Mouse (Mus musculus): ENCODE data around the gene Rfx4.

Rfx4 gene

DNA sequence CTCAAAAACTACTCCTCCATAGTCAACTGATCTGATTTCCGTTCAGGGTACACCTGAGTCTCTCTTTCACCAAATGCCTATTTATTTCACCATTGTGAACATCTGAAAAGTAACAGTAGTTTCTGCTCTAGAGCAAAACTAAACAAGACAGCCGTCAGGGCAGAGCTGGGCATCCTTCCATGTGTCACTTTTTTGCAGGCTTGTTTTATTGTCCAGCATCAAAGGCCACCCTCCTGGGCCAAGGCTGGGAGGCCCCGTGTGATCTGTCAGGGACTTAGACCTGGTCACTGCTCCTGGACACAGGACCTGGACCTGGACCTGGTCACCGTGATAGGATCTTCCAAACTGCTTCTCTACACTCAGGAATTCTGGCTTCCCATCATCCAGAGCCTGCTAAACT lies 116.1 kb downstream of the Rfx4 start:
- DNase-seq (ENCODE audit: low spot score): no peak

DNA sequence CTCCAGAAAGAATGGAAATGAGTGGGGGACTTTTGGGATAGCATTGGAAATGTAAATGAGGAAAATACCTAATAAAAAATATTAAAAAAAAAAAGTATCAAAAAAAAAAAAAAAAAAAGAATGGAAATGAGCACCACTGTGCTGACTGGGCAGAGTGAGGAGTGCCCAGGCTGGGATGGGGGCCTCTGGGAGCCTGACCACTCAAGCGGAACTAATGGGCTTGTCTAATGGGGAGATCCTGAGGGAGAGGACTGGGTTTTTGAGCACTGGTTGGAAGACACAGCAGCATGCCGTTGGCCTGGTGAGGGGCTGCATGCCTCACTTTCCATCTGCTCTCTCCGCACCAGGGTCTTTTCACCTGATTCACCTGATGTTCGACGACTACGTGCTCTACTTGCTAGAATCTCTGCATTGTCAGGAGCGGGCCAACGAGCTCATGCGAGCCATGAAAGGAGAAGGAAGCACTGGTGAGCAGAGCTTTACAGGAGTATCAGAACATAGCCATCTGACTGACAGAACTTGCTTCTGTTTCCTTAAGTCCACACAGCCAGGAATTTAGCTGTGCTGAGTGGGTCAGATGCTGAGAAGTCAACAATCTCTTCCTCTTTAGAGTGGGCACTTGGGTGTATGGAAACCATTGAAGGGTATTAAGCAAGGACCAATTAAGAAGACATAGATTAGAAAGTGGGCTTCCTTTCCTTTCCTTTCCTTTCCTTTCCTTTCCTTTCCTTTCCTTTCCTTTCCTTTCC lies 124.1 kb downstream of the Rfx4 start:
- no peak for DNase-seq (ENCODE audit: low spot score)

DNA sequence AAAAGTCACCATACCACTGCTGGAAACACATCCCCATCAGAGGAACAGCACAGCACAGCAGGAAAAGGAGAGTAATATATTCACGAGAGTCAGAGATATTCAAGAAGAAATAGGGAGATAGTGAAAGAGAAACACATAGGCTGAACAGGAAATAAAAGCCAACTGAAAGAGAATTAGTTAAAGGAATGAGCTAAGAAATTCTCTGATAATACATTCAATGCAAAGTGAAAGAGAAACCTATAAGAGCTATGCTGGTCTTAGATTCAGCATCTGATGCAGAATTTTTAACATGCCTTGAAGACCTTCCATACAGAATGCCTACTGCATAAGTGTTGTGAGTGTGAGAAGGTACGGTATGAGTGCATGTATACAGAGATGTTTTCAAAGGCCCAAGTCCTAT lies 126.7 kb downstream of the Rfx4 start:
- DNase-seq (ENCODE audit: low spot score): no peak

DNA sequence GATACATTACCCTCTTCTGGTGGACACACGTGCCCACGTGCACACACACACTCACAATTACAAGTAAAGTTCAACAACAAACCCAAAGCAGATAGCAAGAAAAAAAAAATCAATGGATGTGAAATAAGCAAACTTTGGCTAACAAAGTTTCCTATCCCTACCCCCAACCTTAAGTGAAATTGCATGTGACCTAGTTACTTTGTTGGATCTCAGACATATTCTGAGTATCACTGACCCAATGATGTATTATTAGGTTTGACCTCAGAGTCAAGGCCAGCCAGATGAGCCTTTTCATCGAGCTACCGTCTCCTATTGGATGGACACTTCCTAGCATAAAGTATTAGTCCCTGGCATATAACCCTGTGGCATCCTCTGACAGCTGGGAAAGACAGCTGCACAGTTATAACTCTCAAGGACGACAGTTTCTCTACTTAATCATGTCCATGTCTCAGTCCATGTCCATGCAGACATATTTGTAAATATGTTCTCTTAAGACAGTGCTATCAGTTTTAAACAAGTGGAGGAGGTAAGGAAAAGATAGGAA lies 129.6 kb downstream of the Rfx4 start:
- no peak for DNase-seq (ENCODE audit: low spot score)

DNA sequence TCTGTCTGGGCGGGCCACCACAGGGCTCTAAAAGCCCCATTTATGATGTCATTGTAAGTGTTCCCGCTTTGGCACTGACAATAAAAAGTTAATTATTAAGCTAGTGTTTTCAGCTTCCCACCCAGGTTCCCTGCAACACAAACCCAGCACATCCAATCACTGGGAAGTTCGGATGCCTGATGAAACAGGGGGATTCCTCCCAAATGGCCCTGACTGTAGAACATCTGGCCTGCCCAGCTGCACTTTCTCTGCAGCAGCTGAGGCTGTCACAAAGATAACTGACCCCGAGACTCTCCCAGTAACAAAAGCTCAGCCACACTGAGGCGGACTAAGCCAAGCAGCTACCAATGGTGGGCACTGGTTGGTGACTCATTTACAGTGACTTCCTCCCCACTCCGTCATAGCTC lies 130.4 kb downstream of the Rfx4 start:
- no peak for DNase-seq (ENCODE audit: low spot score)

DNA sequence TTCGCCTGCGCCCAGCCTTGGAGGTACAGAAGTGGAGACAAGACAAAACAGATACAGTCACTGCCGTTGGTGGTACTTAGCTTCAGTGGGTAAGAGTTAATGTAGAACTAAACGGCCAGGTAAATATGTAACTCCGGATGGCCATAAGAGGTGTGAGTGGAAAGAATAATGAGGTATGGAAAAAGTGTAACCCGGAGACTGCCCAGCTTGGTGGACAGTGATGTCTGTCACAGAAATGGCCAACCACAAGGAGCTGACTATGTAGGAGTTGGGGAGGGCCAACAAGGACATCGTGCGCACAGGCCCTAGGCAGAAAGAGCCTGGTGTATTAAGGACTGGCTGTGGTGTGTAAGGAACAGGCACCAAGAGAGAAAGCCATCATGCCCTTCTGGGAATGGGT lies 130.9 kb downstream of the Rfx4 start:
- DNase-seq (ENCODE audit: low spot score): no peak

DNA sequence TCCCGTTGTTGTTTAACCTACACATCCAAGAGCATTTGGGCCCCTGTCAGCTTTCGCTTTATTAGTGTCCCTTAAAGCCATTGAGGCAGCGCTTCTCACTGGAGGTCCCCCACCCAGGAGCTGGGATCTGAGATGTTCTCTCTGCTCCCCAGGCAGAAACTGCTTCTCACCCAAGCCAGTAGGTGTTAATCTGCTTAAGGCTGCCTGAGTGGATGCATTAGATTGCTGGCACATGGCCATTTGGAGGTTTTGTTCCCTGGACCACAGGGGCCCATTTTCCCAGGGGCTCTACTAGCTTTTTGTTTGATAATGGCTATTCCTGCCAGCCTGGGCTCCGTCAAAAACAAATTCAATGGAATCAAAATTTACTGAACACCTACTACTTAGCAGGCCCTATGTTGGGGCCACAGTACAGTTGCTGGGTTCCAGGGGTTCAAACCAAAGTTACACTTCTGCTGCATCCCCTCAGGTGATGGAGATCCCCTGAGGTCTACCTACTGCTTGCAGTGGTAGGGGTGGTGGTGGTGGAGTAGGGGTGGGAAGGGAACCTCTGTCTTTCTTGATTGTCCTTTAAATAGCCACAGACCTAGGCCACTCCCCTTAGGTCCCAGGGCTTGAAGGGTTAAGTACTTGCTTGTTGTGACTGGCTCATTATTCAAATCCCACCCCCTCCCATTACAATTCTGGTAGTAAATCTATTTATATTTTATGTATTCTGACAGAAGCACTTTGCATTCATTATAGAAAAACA lies 133.4 kb downstream of the Rfx4 start:
- no peak for DNase-seq (ENCODE audit: low spot score)

DNA sequence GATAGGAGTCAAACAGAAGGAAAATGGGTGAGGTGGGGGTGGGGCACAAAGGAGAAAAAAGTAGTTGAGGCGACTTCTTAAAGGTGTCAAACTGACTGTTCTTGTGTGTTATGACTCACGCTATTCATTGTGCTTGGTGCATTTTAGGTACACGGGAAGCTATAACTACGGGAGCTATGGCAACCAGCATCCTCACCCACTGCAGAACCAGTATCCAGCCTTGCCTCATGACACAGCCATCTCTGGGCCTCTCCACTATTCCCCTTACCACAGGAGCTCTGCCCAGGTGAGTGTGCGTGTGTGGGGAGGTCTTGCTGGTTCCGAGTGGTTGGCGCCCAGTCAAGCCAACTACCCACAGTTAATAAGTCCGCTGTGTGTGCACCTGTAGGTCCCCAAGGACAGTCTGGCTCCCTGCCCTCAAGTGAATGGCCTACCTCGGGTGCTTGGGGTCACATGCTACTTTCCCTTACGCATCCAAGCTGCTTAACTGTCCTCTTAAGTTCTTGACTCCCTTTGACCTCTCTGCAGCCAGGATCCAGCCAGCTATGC lies 140.0 kb downstream of the Rfx4 start:
- no peak for DNase-seq (ENCODE audit: low spot score)

DNA sequence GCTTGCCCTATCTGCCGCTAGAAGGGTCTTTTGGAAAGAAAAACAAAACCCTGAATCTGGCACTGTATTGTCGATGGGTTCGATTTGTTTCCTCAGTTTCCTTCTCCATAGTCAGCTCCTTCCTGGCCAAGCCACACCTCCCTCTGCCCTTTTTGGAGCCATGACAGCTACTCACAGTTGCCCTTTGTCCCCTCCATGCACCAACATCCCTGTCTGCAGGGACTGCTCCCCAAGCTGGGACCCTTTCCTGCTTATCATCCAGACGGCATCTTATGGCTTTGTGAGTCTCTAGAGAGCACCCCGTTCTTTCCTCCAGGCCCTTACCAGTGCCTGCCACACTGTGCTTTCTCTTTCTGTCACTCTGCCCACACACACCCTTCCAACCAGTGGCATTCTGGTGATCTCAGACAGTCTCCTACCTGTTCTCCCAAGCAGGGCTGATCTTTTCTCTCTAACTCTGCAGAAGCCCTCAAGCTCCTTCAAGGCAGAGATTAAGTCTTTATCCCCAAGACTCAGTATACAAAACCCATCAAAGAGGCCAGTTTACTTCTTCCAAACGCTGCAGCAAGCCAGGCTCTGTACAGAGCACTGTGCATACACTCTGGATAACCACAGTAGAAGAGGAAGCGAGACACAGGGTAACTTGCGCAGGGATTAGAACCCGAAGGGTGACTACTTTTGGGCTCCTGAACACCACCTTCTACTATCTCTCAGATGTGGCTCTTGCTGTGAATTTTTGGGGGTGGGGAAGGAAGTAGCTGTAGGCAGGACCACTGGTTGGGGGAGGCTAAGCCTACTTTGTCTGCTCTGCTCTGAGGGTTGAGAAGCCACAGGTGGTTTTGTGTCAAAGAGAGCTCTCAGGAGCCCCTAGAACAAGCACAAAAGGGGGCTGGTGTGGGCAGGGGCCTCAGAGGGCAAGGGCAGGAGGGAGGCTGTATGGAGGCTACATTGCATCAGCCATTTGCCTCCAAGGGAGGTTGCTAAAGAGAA lies 141.4 kb downstream of the Rfx4 start:
- DNase-seq (ENCODE audit: low spot score): no peak

DNA sequence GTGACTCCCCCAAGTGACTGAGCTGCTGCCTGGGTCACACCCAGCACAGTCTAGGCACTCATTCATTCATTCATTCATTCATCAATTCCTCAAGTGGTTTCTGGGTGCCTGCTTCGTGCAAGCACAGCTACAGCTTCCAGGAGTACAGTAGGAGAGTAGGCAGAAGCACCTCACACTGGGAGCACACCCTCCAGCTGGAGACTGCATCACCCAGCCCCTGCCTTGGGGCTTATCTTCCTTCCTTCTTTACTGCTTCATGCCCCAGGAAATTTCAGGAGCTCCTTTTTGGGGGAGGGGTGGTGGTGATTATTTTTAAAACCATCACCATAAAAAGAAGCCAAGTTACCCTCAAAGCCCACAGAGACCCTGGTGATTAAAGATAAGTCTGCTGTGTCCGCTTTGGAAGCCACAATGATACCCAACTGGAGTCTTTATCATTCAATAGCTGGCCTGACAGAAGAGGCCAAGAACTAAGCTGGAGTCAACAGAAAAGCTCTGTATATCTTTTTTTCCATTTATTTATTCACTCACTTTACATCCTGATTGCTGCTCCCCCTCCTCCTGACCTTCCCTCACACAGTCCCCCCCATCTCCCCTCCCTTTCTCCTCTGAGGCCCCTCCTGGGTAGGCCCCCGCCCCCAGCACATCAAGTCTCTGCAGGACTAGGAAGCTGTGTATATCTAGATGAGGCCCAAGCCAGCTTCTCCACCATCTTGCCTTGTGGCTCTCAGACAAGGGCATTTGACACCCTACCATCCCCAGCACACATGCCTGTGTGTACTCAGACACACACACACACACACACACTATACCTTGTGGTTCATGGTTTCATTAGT lies 142.5 kb downstream of the Rfx4 start:
- no peak for DNase-seq (ENCODE audit: low spot score)

DNA sequence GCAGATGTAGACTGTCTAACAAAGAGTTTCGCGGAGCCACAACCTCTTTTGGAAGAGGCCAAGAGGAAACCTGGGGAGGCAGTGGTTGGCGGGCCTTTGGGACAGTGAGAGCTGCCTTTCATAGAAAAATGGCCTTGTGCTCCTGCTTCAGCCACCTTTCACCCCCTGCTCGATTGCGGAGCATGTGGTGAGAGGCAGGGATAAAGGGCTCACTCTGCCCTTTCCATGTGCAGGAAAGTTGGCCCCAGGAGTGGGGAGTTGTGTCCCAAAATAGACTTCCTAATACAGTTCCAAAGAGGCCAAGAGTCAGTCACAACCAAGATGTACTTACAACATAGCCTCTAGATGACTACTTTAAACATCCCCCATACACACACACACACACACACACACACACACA lies 145.8 kb downstream of the Rfx4 start:
- no peak for DNase-seq (ENCODE audit: low spot score)

DNA sequence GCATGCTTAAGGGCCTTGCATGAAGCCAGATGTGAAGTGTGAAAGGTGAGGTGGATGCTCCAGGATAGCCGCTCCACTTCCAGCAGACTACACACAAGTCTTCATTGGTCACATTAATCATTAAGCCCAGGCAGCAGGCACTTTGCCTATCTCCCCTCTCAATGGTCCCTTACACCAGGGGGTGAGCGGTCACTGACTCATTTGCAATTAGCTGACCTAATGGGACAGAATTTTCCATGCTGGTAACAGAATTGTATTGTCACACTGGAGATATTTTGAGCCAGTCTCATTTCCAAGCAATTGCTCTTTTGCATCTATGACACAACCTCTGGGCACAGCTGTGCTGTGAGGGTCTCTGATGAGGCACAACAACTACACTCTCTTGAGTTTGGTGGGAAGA lies 146.4 kb downstream of the Rfx4 start:
- no peak for DNase-seq (ENCODE audit: low spot score)

DNA sequence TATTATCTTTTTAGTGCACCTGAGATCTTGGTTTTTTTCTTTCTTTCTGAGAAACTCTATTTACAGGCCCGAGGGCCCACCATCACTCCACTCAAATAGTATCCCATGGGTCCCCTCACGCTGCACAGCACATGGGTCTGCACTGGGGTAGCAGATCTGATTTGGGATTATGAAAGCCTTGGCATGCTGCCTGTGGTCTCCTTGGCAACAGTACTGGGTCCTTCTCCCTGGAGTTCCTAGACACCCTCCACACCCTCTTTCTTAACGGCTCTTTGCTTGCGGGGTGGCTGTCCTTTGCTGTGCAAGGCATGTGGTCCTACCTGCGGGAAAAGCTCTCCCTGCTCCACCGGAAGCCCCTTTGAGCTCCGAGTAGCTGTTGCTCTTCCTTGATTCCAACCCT lies 147.4 kb downstream of the Rfx4 start:
- no peak for DNase-seq (ENCODE audit: low spot score)

DNA sequence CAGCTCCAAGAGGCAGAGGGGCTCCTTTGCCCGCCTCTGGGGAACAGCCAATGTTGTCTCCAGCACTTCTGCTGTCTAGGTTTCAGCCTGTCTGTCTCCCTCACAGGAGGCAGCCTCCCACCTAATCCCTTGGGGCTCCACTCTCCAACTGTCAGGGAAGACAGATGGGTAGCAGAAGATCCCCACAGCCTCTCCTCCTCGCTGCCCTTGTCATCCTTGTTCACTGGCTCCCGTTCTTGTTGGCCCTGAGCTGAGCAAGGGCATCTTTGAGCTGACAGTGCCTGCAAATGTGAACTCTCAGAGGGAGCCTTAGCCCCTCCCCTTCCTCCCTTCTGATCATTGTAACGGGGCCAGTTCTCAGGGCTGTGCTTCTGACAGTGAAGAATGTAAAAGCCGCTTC lies 147.9 kb downstream of the Rfx4 start:
- DNase-seq (ENCODE audit: low spot score): no peak

DNA sequence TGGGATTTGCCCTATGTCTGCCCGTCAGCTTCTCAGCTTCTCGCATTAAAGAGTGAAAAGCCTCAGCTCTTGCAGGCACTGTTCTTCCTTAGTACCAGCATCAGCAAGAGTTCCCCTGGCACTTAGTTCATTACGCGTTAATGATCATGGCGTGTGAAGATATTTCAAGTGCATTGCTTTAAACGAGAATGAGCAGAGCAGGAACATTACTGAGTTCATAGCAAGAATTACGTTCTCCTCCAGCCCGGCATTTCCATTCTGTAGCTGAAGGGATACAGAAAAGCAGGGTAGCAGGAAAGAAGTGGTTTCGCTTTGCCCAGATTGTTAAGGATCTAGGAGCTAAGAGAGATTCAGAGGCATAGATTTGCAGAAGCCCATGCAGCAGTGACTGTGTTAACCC lies 151.0 kb downstream of the Rfx4 start:
- no peak for DNase-seq (ENCODE audit: low spot score)

DNA sequence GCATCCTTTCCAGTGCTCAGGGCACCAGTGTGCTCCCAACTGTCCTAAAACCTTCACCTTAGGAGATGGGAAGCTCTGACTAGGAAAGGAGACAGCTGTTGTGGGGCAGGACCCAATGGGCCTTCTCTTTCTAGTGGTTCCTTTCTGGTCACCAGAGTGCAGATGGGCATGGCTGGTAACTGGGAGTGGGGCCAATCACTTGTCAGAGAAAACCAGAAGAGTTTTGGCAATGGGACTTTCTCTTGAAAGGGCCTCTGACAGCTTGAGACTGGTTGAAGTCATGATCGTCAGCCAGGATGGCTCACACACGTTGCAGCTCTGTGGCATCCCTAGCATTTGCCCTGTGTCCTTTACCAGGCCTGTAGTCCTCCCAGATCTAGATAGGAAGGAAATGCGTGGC lies 152.1 kb downstream of the Rfx4 start:
- no peak for DNase-seq (ENCODE audit: low spot score)

DNA sequence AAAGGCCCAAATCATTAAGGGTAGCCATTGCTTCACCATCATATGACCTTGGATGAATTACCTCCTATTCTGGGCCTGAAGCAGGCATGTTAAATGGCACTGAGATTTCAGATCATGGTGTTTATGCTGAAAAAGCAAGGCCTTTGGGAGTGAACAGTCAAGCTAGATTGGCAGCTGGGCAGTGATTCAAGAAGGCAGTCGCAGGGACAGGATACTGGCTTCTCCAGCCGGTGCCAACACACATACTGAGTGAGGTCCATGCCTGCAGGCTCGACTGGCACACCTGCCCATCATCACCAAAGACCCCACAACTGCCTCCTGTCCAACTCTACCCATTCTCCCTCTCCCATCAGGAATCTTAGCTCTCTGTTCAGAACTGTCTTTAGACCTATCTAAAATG lies 152.6 kb downstream of the Rfx4 start:
- no peak for DNase-seq (ENCODE audit: low spot score)

DNA sequence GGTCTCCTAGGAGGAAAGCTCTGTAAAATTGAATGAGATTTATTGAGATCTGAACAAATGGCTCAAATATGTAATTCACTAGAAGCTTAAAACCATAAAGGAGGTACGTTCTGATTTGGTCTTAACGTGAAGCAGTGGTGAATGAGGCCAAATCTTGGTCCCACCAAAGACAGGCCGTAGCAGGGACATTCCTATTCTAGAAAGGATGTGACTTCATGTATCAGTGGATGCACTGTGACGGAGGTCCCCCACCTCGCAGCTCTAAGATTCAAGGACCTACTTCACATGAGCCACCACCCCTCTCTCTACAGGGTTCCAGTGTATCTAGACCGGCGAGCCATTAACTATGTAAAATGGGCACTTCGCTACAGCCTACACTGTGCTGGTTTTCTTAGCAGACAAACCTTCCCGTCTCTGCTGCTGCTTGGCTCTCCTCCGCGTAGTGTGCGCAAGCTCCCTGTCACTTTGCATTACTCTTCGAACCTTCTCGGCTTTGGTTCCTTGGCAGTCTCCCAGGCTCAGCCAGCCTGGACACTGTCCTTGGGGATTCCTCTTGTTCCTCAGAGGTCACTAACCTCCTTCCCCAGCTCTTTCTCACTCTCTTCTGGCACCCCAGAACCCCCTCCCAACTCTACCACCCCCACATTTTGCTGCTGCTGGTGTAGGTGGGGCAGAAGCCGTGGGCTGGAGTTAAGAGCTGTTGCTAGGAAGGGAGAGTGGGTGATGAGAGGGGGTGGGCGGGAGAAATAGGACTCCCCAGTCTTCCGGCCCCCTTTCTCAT lies 153.3 kb downstream of the Rfx4 start:
- DNase-seq (ENCODE audit: low spot score): no peak

DNA sequence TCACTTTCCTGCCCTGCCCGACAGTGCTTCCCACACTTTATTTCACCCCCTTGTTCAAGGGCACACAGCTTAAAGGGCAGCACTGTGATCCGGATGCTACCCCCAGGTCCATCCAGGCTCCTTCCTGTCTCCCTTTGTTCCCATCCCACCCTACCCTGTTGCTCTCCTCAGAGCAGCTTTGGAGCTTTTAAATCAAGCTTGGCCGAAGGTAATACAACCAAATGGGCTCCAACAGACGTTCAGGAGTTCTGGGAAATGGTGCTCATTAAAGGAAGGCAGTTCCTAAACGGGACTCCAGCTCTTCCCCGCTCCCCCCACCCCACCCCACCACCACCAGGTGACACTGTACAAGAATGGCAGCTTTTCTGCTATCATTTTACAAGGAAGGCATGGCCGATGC lies 154.3 kb downstream of the Rfx4 start:
- no peak for DNase-seq (ENCODE audit: low spot score)

DNA sequence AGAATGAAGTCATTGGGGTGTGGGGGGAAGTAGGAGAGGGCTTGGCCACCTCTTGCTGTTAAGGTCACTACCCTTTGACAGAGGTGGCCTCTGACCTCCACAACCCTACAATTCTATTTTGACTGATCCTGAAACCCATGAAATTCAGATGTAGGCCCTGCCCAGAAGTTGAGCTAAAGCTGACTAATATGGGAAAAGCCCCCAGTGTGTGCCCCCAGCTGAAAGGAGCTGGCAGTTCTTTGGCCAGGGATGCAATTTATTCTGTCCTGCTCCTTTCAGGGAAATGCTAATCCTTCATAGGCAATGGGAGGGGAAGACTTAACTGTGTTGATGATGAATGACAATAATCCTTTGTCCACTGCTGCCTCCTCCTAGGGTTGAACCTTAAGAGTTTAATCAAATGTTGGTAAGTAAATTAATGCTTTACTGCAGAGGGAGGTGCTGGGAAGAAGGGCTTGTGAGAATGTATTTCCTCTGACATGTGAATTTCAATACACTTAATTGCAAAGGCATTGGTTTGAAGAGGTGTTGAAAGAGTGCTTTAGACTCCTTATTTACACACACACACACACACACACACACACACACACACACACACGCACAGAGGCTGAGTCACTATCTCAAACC lies 155.0 kb downstream of the Rfx4 start:
- DNase-seq (ENCODE audit: low spot score): no peak
